Mouse (Mus musculus) heart, embryonic 16.5 days (tissue): ENCODE measurements around the gene Zfp60. TPM values are rescaled to one million over a fixed set of nuclear protein-coding genes. Genes with fewer than 3 reads are reported as not detected.

Experiments
- ATAC-seq: fragments of 200-750 bp; cut with Nextera tagmentation; replicated peaks from 2 replicates; pipeline ENCODE4 v1.8.0; 2017; ENCODE audit warnings: moderate number of reproducible peaks; ENCODE audit not compliant: insufficient read depth, low FRiP score; ENCODE audit errors: extremely low read depth
- H3K27ac ChIP-seq: fragments of 300-500 bp; sonication (generic); 2 replicates; pipeline ENCODE4 v1.5.1; 2014; ENCODE audit warnings: mild to moderate bottlenecking, low read length, control low read depth, moderate library complexity
- H3K27me3 ChIP-seq: fragments of 300-500 bp; sonication (generic); 2 replicates; pipeline ENCODE4 v1.6.1; 2014; ENCODE audit warnings: low read length, mixed read lengths; ENCODE audit not compliant: control insufficient read depth, insufficient read depth
- H3K36me3 ChIP-seq: fragments of 300-500 bp; sonication (generic); 2 replicates; pipeline ENCODE4 v1.6.1; 2014; ENCODE audit not compliant: control insufficient read depth, insufficient read depth
- H3K4me1 ChIP-seq: fragments of 300-500 bp; sonication (generic); 2 replicates; pipeline ENCODE4 v1.6.1; 2014; ENCODE audit warnings: low read length, mixed read lengths; ENCODE audit not compliant: control insufficient read depth, insufficient read depth
- H3K4me2 ChIP-seq: fragments of 300-500 bp; sonication (generic); 2 replicates; pipeline ENCODE4 v1.6.1; 2014; ENCODE audit warnings: low read depth, mild to moderate bottlenecking, control low read depth, low read length
- H3K4me3 ChIP-seq: fragments of 300-500 bp; sonication (generic); 2 replicates; pipeline ENCODE4 v1.5.1; 2014; ENCODE audit warnings: mild to moderate bottlenecking, control low read depth, low read length
- H3K9ac ChIP-seq: fragments of 300-500 bp; sonication (generic); 2 replicates; pipeline ENCODE4 v1.6.1; 2014; ENCODE audit warnings: low read length, control low read depth
- H3K9me3 ChIP-seq: fragments of 300-500 bp; sonication (generic); replicated peaks from 2 replicates; pipeline ENCODE4 v1.6.1; 2016; ENCODE audit warnings: low read length; ENCODE audit not compliant: control insufficient read depth
- WGBS: fragments of 180-500 bp; shearing (Covaris S2); extraction: QIAGEN DNeasy Blood & Tissue Kit; methylation state at CpG from one replicate; pipeline ENCODE4 v1.1.7; 2014; 5-methylcytosine and 5-hydroxymethylcytosine counted together
- polyA plus RNA-seq: library from polyadenylated mRNA; unstranded; fragments of >200 nt; fragmentation: Nextera tagmentation; extraction: Ambion mirVana; gene quantifications from 2 replicates; pipeline ENCODE4 v1.2.1, GENCODE M21; 2015

Gene Zfp60
- polyA plus RNA-seq, 1 experiment from 2014 or later = 19.8 TPM

DNA sequence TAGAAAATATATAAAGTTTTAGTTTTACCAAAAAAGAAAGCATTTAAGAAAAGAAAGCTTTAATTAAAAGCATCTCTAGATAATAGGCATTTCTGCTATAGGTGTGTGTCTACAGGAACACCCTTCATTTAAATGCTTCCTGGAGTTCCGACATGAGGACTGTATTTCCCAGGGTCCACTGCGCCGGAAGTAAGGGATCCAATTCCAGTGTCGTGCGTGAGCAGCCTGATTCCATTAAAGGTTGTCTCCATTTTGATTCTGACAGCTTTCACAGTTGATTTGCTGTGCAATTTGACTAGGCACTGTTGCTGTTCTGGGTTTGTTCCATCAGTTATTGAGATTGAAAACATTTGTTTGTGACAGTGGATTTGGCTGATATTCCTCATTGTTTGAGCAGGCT is 71.8 kb downstream of the Zfp60 start:
- H3K9ac ChIP-seq = no peak overlapping the region
- ATAC-seq = no peak
- H3K9me3 ChIP-seq = no peaks in the 10 kb centered on the region
- H3K27ac ChIP-seq = no peak overlapping the region
- no peaks in the 10 kb centered on the region for H3K27me3 ChIP-seq
- 0 out of 2 replicates have a peak, but pooled peaks cover 1% of the 10 kb centered on the region for H3K36me3 ChIP-seq
- WGBS = 70% methylated on average over 5 of the region's 5 CpGs
- H3K4me1 ChIP-seq = peaks cover 6% of the 10 kb centered on the region; the same call in 1 of the 2 replicates
- no peak overlapping the region for H3K4me2 ChIP-seq
- H3K4me3 ChIP-seq = no peak overlapping the region

Other genes with a start within 250 kb of the Zfp60 start
- gene Sertad1, start 244.5 kb upstream of the Zfp60 start, polyA plus RNA-seq = 36.4 and 44.0 TPM in 2 replicates
- 1.7 and 2.7 TPM in 2 replicates for gene Prx, start 232.1 kb upstream of the Zfp60 start, polyA plus RNA-seq
- gene Hipk4, start 208.1 kb upstream of the Zfp60 start, polyA plus RNA-seq = 0.25 and 0.38 TPM in 2 replicates
- gene Pld3, start 178.2 kb upstream of the Zfp60 start, polyA plus RNA-seq = 58.6 and 63.4 TPM in 2 replicates
- 40.7 and 41.5 TPM in 2 replicates for gene 2310022A10Rik, start 178.2 kb upstream of the Zfp60 start, polyA plus RNA-seq
- 82.3 and 84.0 TPM in 2 replicates for gene Akt2, start 139.8 kb upstream of the Zfp60 start, polyA plus RNA-seq
- gene Ttc9b, start 77.5 kb upstream of the Zfp60 start, polyA plus RNA-seq = 0.07 TPM in 1 of 2 replicates, not detected in the other
- 3.5 and 4.2 TPM in 2 replicates for gene Map3k10, start 56.8 kb upstream of the Zfp60 start, polyA plus RNA-seq
- gene Zfp607b, start 42.0 kb upstream of the Zfp60 start, polyA plus RNA-seq = 2.4 and 3.0 TPM in 2 replicates
- 1.2 and 1.4 TPM in 2 replicates for gene Zfp626, start 75.8 kb downstream of the Zfp60 start, polyA plus RNA-seq
- 5.4 and 5.7 TPM in 2 replicates for gene Zfp59, start 107.2 kb downstream of the Zfp60 start, polyA plus RNA-seq
- 4.2 and 4.3 TPM in 2 replicates for gene Zfp607a, start 126.1 kb downstream of the Zfp60 start, polyA plus RNA-seq
- gene Zfp974, start 198.1 kb downstream of the Zfp60 start, polyA plus RNA-seq = 7.5 and 7.6 TPM in 2 replicates
- gene Zfp780b, start 247.8 kb downstream of the Zfp60 start, polyA plus RNA-seq = 12.9 and 14.3 TPM in 2 replicates